ENCODE assay signal across 8 mouse cellular contexts in the genomic region with DNA sequence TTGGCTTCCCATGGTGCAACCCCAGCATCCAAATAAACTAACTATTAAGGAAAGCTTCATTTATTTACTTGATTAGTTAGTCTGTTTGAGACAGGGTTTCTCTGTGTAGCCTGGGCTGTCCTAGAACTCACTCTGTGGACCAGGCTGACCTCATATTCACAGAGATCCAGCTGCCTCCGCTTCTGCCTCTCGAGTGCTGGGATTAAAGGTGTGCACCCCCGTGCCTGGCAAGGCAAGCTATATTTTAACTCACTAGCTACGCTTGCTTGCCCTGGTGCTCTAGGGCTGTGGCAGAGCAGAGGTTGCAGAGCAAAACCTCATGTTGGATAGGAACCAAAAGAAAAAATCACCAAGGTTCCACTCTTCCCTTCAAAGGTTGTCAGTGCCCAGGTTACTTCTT. TPM values are rescaled to one million over a fixed set of nuclear protein-coding genes. Genes with fewer than 3 reads are reported as not detected.
DNase-seq lines count a peak whose midpoint lies in the region; ATAC-seq lines count a peak whose summit lies in the region.

No protein-coding gene starts in this region.

- H3K27ac ChIP-seq in embryonic facial prominence, embryonic 11.5 days (replicated peaks; ENCODE audit: low read depth, low read length), result no peak overlapping the region
- no peak overlapping the region for H3K27ac ChIP-seq in macrophage

- no peaks in the 10 kb centered on the region for H3K36me3 ChIP-seq in embryonic facial prominence, embryonic 11.5 days (replicated peaks; ENCODE audit: control insufficient read depth, insufficient read depth, low read depth, low read length)
- H3K36me3 ChIP-seq in macrophage (ENCODE audit: inconsistent target), result no peaks in the 10 kb centered on the region

- peak; percentile 19 to 31 for DNase-seq in cerebellum, postnatal 25 days
- no peak for DNase-seq in cerebellum, adult 8-10 months
- DNase-seq in embryonic facial prominence, embryonic 11.5 days (ENCODE audit: low spot score), result no peak
- DNase-seq in kidney, adult 11 months, result peak; percentile 90
- DNase-seq in thymus, postnatal 14 days, result no peak
- DNase-seq in embryo, embryonic 11 days, result no peak
- DNase-seq in ovary, postnatal 36 days (ENCODE audit: low spot score), result no peak

- H3K9ac ChIP-seq in embryonic facial prominence, embryonic 11.5 days (replicated peaks; ENCODE audit: low read length), result peak overlapping the region; percentile 61

- WGBS in embryonic facial prominence, embryonic 11.5 days, result 60% methylated on average over 4 of the region's 4 CpGs
- 61% methylated on average over 4 of the region's 4 CpGs for WGBS in macrophage (ENCODE audit: missing documents)

- H3K4me3 ChIP-seq in embryonic facial prominence, embryonic 11.5 days (ENCODE audit: low read depth, low read length), result peak overlapping the region; percentile 42
- peak overlapping the region; percentile 49 for H3K4me3 ChIP-seq in macrophage (ENCODE audit: inconsistent target)

- no peaks in the 10 kb centered on the region for H3K4me1 ChIP-seq in embryonic facial prominence, embryonic 11.5 days (ENCODE audit: control insufficient read depth, insufficient read depth, low read length)

- H3K9me3 ChIP-seq in embryonic facial prominence, embryonic 11.5 days (replicated peaks; ENCODE audit: control insufficient read depth, low read length), result no peaks in the 10 kb centered on the region

- peak overlapping the region; percentile 38 for H3K4me2 ChIP-seq in embryonic facial prominence, embryonic 11.5 days (ENCODE audit: low read depth, low read length)

- ATAC-seq in embryonic facial prominence, embryonic 11.5 days (replicated peaks; ENCODE audit: insufficient number of reproducible peaks, low FRiP score, low TSS enrichment, low read depth), result no peak

- no peaks in the 10 kb centered on the region for H3K27me3 ChIP-seq in embryonic facial prominence, embryonic 11.5 days (ENCODE audit: control insufficient read depth, insufficient read depth, low read length)

- no peaks in the 10 kb centered on the region; the same call in 1 of the 2 replicates for H3K79me2 ChIP-seq in macrophage (ENCODE audit: inconsistent target)

RNA-seq across cellular contexts. Expression of gene Odf4, which starts 13.6 kb away (rescaled TPM):
- not detected in 2 replicates for polyA plus RNA-seq in embryonic facial prominence, embryonic 11.5 days (2014; fragmentation: Nextera tagmentation; extraction: Ambion mirVana)
- total RNA-seq in macrophage (2018; cell fraction: chromatin; rRNA removed), result not detected
- total RNA-seq in macrophage (2018; cell fraction: cytosol; rRNA removed), result not detected
- not detected for total RNA-seq in macrophage (2018; cell fraction: nucleus; rRNA removed)
- polyA plus RNA-seq in macrophage (2018), result not detected in 3 replicates

RNA-seq across cellular contexts. Expression of gene Arhgef15, which starts 16.8 kb away (rescaled TPM):
- polyA plus RNA-seq in embryonic facial prominence, embryonic 11.5 days (2014; fragmentation: Nextera tagmentation; extraction: Ambion mirVana), result 4.4 and 4.5 TPM in 2 replicates
- not detected for total RNA-seq in macrophage (2018; cell fraction: chromatin; rRNA removed)
- total RNA-seq in macrophage (2018; cell fraction: cytosol; rRNA removed), result not detected
- total RNA-seq in macrophage (2018; cell fraction: nucleus; rRNA removed), result not detected
- polyA plus RNA-seq in macrophage (2018), result not detected in 3 replicates

RNA-seq across cellular contexts. Expression of gene Slc25a35, which starts 27.4 kb away (rescaled TPM):
- 2.0 and 2.4 TPM in 2 replicates for polyA plus RNA-seq in embryonic facial prominence, embryonic 11.5 days (2014; fragmentation: Nextera tagmentation; extraction: Ambion mirVana)
- total RNA-seq in macrophage (2018; cell fraction: chromatin; rRNA removed), result 1 to 10 TPM in 18 of 26 experiments, under 1 TPM in 6, not detected in 2; 0.16 to 7.9 (median 2.2) TPM
- total RNA-seq in macrophage (2018; cell fraction: cytosol; rRNA removed), result 1 to 10 TPM; 1.5 to 5.1 (median 3.0) TPM
- total RNA-seq in macrophage (2018; cell fraction: nucleus; rRNA removed), result 10 to 100 TPM in 1 of 26 experiments, 1 to 10 TPM in 21, under 1 TPM in 4; 0.31 to 13.4 (median 3.1) TPM
- polyA plus RNA-seq in macrophage (2018), result 2.7 to 3.2 TPM (median 2.7 TPM) in 3 replicates

RNA-seq across cellular contexts. Expression of gene Rangrf, which starts 34.5 kb away (rescaled TPM):
- 69.2 and 71.2 TPM in 2 replicates for polyA plus RNA-seq in embryonic facial prominence, embryonic 11.5 days (2014; fragmentation: Nextera tagmentation; extraction: Ambion mirVana)
- 1 to 10 TPM in 1 of 26 experiments, not detected in 25; 3.0 TPM for total RNA-seq in macrophage (2018; cell fraction: chromatin; rRNA removed)
- 1 to 10 TPM; 1.1 to 3.7 (median 2.2) TPM for total RNA-seq in macrophage (2018; cell fraction: cytosol; rRNA removed)
- total RNA-seq in macrophage (2018; cell fraction: nucleus; rRNA removed), result 1 to 10 TPM in 4 of 26 experiments, under 1 TPM in 1, not detected in 21; 0.94 to 2.8 (median 2.1) TPM
- polyA plus RNA-seq in macrophage (2018), result 2.4 to 11.2 TPM (median 3.4 TPM) in 3 replicates

RNA-seq across cellular contexts. Expression of gene Rpl26, which starts 39.1 kb away (rescaled TPM):
- polyA plus RNA-seq in embryonic facial prominence, embryonic 11.5 days (2014; fragmentation: Nextera tagmentation; extraction: Ambion mirVana), result 978 and 1,011 TPM in 2 replicates
- 100 to 1,000 TPM in 1 of 26 experiments, 10 to 100 TPM in 25; 26.0 to 302 (median 43.7) TPM for total RNA-seq in macrophage (2018; cell fraction: chromatin; rRNA removed)
- 1,000 to 10,000 TPM in 18 of 26 experiments, 100 to 1,000 TPM in 8; 842 to 2,674 (median 1,214) TPM for total RNA-seq in macrophage (2018; cell fraction: cytosol; rRNA removed)
- 100 to 1,000 TPM in 25 of 26 experiments, 10 to 100 TPM in 1; 73.4 to 245 (median 147) TPM for total RNA-seq in macrophage (2018; cell fraction: nucleus; rRNA removed)
- polyA plus RNA-seq in macrophage (2018), result 1,656 to 2,144 TPM (median 1,836 TPM) in 3 replicates

Comparison
In these comparisons a context has a peak if more than half of its experiments do, and no peak if none do; other contexts are left out.
1. DNase-seq: peak in cerebellum, postnatal 25 days (2 of 2) and kidney, adult 11 months (single experiment); none in cerebellum, adult 8-10 months (single experiment), embryonic facial prominence, embryonic 11.5 days (single experiment), thymus, postnatal 14 days (single experiment), embryo, embryonic 11 days (single experiment) and ovary, postnatal 36 days (single experiment).